Mouse (Mus musculus): Measurements from ENCODE around the gene Gm12355.
A peak's percentile ranks its signal among the peaks of the same experiment; 100 is the strongest.
"Not testable (repeated sequence)": the region's sequence is repeated elsewhere in the genome, so short reads cannot be mapped to it uniquely, and the experiment has no call there.

DNA sequence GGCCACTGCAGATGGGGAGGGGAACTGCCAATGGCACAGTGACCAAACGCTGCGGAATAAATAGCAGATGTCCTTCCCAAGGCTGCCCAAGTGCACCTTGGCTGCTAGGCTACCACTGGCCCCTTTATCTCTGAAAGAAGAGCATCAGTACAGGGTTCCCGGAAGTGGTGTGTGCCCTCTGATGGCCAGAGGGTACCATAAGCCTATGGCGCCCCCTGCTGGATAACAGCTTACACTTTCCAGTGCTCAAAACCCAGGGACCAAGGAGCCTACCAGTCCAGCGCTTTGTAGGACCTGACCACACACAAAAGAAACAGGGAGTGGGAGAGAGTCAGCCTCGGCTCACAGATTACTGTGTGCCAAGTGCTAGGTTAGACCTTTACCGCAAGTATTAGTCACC is 29.6 kb upstream of the Gm12355 start:
- TF ChIP-seq CTCF (IDR thresholded peaks at IDR 0.05; ENCODE audit: low read depth, low read length), result peak; percentile 47
- not testable (repeated sequence) for TF ChIP-seq GATA1 (IDR thresholded peaks at IDR 0.05; ENCODE audit: borderline replicate concordance, low read length); POLR2AphosphoS5 (IDR thresholded peaks at IDR 0.05; ENCODE audit: insufficient replicate concordance, low read depth, low read length); TAL1 (conservative IDR thresholded peaks at IDR 0.05; ENCODE audit: low read depth, low read length)

Measured in G1E (cell line).